Mouse (Mus musculus) kidney, postnatal 36 days (tissue): Measurements from ENCODE around the gene Gm20388.

Experiments
- DNase-seq, 2 experiments: peaks; one replicate each; pipeline ENCODE4 v3.0.0; 2021 to 2022; ENCODE audit warnings: mixed read lengths in 2 of 2

Gm20388 gene

DNA sequence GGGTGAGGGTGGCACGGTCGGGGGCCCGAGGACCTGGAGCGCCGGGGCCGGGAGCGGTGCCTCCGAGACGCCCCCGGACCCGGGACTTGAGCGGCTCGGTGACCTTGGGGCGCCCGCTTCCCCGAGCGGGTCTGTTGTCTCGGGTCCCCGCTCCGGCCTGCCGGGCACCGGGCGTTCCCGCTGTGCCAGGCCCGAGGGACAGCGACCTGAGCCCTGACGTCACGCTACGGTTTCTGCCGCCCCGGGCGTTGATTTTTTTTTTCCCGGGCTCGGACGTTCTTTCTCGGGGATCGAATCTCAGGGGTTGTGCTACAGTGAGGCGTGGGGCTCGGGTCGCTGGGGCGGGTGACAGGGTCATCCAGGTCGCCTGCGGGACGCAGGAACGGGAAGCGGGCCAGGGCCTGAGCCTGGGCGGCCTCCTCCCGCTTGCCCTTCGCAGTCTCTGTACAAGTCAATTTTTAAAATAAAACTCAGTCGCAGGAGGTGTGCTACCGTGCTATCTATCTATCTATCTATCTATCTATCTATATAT lies 757.8 kb downstream of the Gm20388 start, which contains the start of gene Emc8:
Gene Emc8 (minus strand): TSS at position 200 of the 532 bp plus-strand sequence.
- peak in 1 of 2 experiments; percentile 58 for DNase-seq

DNA sequence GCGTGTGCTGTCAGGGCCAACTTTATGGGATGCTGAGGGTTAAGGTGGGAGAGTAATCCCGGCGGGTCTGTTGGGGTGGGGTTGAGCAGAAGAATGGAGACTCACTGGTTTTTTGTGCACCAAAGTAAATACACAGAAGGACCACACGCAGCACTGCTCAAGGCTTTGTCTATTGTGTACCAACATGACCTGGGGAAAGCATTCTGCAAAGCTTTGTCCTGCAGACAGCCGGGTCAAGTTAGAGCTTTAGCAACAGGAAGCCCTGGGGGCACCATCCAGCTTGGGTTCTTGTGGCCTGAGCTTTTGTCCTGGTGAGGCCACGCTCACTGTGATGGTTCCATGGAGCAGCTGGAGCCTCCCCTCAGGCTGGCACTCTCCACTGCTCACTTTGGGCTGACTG lies 761.1 kb downstream of the Gm20388 start:
- DNase-seq = no peak

DNA sequence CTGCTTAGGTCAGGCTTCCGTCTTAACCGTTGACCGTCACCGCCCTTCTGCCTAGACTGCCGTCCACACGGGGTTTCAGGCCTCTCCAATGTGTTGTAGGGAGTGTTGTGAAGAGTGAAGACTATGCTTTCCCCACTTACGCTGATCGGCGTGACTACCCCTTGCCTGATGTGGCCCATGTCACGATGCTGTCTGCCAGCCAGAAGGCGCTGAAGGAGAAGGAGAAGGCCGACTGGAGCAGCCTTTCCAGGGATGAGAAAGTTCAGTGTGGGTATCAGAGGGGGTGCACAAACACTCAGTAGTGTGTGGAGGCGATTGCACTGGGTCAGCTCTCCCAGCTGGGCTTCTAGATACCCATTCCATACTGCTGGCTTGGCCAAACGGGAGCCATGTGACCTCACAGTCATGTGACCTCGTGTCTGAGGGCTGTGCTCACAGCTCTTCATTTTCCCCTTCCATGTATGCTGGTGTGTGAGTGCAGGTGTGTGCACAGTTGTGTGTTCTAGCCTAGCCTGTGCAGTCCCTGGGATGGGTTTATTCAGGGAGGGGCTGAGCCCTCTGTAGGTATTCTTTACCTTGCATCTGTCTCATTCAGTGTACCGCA lies 762.1 kb downstream of the Gm20388 start:
- DNase-seq = no peak

DNA sequence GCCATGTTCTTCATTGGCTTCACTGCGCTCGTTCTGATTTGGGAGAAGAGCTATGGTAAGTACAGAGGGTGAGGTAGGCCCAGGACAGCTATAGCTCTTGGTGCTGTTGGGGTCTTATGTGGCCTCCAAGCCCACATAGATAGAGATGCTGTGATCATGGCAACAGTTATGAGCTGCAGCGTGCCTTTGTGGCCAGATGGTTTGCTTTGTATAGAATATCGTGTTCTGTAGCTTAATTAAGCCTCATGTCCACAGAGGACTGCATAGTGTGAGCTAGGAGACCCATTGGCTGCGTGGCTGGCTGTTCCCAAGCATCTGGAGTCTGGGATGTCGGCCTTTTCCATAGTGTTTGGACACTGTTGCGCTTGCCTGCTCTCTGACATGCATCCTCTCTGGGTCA lies 762.7 kb downstream of the Gm20388 start:
- DNase-seq = no peak

DNA sequence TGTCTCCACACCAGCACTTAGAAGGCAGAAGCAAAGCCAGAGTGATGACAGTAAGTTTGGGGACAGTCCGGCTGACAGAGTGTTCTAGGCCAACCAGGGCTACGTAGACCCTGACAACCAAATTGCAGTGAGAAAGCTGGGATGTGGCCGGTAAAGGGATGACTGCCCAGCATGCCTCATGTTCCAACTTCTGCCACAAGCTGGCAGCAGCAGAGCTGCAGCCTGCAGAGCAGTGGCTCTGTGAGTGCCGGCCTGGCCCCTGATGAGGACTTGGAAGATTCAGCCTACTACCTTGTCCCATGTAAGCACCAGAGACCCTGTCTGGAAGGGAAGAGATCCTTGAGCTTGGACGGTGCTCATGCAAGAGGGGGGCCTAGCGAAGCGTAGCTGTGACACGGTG lies 765.1 kb downstream of the Gm20388 start:
- DNase-seq = peak in 1 of 2 experiments; percentile 26

DNA sequence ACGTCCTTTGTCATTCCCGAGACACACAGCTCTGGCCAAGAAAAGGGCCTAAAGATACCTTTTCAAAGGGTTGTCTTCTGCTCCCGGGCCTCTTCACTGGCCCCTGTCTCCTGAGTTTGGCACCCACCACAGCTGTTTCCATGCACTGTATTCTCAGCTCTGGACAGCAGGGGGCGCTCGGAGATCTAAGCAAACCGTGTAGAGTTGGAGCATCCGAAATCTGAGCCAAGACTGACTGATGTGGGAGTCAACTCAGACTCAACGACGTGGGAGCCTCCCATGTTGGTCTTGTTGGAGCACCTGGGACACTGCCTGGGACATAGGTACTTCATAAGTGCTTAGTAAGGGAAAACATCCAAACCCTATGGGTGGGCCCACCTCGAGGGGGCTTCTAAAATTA lies 767.8 kb downstream of the Gm20388 start:
- DNase-seq = peak; percentile 81 to 93

DNA sequence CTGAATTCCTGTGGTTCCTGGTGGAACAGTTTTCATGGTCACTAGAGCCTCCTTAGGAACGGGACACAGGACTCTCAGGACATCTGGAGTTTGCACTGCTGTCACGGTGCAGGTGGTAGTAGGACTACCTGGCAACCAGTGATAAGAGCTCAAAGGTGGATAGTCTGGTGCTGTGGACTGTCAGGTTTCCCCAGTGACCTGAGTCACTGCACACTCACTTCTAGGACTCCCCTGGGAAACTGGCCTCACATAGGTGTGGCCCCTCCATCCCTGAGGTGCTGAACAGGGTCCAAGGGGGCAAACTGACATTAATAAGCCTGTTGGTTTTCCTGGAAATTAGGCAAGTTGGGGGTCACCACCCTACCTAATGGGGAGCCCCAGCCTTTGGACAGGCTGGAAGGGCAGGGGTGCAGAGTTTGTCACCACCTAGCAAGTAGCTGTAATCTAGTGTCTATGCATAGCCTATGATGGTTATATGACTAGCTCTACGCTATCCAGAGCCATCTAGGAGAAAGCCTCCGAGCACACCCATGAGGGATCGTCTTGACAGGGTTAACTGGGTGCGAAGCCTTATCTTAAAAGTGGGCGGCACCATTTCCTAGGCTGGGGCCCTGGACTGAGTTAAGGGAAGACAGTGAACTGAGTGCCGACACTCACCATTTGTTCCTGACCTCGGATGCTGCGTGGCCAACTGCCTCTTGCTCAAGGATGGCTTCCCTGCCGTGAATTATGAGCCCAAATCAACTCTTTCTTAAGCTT lies 769.2 kb downstream of the Gm20388 start:
- no peak for DNase-seq

DNA sequence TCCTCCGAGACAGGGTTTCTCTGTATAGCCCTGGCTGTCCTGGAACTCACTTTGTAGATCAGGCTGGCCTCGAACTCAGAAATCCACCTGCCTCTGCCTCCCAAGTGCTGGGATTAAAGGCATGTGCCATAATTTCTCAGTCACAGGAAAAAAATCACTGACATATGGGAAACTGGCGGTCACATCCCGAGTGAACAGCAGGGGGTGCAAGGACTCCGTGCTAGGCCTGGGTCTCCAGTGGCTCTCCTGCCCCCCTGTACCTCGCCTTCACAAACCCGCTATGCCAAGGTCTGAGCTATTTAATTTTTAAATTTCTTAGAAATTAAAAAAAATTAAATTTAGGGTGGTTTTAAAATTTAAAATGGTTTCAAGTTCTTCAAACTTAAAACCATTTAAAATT lies 769.8 kb downstream of the Gm20388 start:
- peak in 1 of 2 experiments; percentile 82 for DNase-seq

DNA sequence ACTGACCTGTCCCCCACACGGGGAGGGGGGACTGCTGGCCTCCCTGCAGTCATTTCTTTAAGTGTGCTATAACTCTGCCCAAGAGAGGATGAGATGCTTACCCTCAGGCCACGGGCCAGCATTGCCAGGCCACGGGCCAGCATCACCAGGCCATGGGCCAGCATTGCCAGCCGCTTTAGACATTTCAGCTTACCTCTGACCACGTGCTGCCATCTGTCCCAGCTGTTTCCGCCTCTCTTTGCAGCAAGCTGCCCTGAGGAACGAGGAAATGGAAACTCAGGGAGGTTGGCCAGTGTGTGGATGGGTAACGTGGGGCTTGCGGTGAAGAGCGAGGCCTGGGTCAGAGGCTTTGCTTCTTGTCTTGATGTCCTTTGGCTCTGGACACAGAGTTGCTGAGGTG lies 770.5 kb downstream of the Gm20388 start:
- no peak for DNase-seq

DNA sequence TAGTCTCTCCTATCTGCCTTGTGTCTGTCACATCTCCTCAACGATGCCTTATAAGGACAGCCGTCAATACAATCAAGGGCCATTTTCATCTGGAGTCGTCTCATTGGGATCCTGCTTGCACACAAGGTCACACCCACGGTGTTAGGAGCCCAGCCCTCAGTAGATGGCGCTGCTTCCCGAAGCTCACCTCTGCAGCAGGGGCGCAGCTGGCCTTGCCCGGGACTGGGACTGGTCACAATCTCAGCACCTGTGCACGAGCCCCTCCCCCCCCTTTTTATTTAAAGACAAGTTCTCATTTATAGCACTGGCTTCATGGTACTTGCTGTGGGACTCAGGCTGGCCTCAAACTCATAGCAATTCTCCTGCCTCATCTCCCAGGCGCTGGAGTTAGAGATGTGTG lies 773.0 kb downstream of the Gm20388 start:
- DNase-seq = peak; percentile 79 to 92

DNA sequence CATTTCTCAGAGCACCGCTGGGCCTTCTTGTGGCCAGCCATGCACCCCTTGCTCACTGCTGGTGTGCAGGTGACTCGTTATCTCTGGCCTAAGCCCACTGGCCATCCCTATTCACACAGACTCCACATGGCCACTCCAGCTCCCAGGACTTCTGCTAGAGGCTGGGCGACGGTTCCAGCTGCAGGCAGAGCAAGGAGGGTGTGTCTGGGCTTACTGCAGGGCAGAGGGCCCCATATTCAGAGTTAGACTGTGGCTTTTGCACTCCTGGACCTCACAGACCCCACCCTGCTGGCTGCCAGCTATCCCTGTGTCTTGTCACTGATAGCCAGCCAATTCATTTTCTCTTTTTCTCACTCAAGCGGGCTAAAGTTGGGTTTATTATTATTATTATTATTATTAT lies 773.4 kb downstream of the Gm20388 start:
- no peak for DNase-seq

DNA sequence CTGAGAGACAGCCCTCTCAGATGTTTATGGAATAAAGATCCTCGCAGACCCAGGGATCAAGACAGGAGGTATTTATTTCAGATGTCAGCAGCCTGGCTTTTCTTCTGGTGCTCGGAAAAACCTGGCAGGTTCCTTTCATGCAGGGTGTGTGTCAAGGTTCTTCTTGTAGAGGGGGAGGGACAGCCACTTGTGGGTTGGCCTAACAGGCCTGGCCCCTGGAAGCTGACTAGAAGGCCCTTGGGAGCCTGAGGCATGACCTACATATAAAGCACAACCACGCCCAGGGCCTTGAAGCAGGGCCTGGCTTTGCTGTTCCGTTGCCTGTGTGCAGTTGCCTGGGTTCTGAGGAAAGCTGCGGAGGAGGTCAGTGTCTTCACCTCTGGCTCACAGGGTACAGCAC lies 774.5 kb downstream of the Gm20388 start:
- DNase-seq = no peak

DNA sequence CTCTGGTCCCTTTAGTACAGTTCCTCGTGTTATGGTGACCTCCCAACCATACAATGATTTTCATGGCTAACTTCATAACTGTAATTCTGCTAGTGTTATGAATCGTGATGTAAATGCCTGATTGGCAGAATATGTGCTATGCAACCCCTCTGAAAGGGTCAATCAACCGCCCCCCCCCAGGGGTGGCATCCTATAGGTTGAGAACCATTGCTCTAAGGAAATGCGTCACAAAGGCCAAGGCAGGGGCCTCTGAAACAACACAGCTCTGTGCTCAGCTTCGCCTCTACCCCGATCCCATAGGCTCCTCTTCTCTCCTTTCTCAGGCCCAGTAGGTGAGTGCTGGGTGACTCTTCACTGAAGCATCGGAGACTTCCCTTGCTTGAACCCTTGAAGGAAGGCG lies 775.0 kb downstream of the Gm20388 start:
- no peak for DNase-seq

DNA sequence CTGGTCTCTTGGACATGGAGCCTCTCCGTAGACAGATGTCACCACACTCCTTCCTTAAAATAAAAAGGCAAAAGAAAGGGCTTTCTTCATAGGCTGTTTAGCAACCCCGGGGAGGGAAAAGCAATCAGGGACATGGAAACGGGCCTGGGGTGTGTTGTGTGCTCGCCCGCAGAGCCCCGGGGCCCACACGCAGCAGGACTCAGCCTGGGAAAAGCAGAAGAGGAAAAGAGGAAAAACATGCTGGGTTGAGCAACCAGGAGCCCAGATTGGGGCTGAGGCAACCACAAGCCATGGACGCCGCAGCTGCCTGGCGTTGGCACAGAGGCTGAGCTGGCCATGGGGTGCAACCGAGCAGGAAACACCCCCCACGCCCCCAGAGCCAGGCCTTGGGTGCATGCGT lies 775.4 kb downstream of the Gm20388 start:
- no peak for DNase-seq

DNA sequence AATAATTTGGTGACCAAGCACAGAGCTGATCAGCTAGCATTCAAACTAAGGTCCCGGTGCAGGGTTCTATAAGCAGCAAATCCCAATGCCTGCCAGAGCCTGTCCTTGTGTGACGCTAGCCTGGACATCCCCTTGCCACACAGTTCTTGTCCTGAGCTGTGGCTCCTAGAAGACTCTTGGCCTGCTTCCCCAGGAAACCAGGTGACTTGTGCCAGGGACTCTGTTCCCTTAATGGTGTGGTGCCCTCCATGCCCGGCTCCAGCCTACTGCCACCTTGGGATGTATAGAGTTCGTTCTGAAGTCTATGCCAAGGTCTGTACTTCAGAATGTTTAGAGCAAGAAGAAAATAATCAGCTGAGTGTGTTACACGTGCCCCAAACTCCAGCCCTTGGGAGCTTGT lies 775.9 kb downstream of the Gm20388 start:
- DNase-seq = no peak

DNA sequence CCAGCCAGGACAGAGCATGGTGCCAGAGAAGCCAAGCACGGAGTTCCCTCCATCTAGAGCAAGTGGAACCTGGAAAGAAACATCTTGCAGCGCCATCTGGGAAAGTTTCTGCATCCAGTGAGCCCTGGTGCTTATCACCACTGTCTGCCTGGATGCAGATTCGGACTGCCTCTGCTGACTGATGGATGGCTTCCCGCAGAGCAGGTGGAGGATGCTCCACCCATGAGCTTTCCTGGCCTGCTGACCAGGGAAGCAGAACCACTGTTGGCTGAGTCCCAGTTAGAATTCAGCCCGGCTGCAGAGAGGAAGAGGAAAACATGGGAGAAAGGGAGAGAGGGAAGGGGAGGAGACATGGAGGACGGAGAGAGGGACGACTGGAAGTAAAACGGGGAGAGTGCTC lies 777.1 kb downstream of the Gm20388 start:
- peak; percentile 69 to 73 for DNase-seq

DNA sequence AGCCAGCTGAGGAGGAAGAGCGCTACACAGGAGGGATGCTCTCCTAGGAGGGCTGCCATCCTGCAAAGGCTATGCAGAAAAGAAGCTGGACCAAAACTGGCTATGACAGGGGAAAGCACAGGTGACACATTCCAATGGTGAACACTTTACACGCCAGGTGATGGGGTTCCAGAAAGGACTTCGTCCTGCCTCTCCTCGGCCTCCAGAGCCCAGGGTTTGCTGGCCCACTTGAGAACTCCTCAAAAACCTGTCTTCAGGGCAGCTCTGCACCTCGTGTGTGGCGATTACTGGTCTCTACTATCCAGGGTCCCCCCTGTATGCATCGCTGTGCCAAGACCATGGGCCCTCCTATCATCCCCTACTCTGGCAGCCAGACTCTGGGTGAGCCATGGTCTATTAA lies 777.9 kb downstream of the Gm20388 start:
- DNase-seq = no peak

DNA sequence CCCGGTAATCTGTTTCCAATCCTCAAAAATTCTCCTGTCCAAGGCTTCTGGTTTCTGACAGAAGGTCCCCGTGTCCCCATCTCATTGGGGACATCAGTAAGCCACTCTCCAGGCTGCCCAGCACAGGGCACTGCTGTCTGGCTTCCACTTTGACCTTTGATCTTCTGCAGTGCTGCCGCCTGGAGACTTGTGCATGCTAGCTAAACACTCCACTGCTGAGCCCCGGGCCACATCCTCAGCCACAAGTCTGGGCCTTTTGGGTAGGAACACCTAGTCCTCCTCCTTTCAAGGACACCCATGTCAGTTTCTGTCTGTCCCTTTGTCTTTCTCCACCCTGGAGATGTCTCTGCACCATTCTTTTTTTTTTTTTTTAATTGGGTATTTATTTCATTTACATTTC lies 782.3 kb downstream of the Gm20388 start:
- peak in 1 of 2 experiments; percentile 29 for DNase-seq

DNA sequence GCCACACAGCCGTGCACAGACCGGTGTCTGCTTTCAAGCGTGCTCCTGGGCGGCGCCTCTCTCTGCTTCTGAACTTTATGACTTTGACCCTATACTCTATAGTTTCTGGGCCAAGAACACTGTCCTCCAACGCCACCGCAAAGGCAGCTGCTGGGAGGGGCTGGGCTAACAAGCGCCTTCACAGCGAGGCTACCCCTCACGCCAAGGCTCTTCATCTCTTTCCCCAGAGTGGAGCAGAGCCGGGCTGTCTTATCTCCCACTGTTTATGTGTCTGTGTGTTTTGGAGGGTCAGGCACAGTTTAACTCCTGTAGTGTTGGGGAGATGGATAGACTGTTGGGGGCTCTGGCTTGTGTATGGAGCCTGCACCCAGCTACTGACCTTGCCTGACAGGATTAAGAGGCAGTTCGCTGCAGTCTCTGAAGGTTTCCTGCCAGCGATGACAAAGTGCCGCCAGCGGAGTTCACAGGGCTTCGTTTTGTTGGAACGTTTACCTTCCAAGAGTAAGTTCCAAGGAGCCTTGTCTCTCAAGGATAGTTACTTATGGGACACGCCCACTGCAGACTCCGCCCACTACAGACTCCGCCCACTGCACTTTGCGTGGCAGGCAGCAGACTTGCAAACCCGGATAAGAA lies 783.3 kb downstream of the Gm20388 start:
- DNase-seq = peak; percentile 55 to 74

DNA sequence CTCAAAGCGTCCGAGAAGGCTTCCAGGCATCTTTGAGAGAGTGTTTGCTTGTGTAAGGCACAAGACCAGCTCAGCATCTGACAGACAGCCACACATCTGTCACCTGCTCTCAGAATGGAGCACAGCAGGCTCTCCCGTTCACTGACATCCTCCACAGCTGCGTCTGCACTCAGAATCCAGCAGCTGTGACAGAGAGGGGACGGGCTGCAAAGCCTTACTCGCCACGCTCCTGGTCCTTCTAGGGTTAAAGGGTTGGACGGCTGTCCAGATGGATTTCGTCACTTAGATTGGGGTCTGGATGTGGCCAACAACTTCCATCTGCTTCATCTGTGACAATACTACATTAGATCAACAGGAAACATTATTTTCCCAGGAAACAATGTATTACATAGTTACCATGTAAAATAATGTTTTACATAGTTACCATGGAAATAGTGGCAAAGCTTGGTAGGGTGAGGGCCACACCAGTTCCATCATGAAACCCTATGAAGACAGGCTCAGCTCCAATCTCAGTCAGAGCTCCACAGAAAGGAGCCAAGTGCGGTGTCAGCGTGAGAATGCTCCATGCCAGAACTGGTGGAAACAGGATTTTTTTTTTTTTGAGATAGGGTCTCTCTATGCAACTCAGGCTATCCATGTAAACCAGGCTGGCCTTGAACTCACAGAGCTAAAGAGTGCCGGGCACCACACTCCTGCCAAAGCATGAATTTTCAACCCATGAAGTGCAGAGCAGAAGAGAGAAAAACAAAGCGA lies 785.9 kb downstream of the Gm20388 start:
- DNase-seq = no peak

DNA sequence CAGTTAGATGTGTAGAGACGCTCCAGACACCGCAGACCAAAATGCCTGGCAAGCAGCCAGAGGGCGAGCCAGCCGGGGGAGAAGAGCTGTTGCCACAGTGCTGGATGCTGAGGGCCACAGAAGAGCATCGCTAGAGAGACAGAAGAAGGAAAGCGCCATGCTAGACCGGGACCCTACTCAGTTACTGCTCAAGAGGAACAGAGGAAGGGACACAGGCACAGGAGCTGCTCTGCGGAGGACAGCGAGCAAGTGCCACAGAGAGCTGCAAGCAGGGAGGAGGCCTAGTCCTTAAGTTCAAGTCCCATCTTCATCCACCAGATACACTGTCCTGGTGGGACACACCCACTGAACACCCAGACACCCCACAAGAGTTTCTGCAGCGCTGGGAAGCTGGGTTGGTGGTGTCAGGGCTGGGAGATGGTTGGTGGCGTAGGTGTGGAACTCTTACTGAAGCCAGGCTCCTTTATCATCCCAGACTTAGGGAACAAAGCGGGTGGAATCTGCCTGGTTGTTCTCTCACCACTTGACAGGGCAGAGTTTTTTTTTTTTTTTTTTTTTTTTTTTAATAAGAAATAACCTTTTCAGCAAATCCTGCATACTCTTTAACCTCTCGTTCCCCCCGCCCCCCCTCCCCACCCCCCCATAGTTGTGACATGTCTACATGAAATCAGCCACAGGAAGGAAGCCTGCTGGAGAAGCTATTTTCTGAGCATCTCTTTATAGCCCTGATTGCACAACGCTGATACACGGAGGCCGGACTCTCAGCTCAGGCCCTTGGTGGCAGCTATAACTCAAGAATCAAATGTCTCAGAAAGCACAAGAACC lies 786.7 kb downstream of the Gm20388 start:
- DNase-seq = peak; percentile 46 to 70

DNA sequence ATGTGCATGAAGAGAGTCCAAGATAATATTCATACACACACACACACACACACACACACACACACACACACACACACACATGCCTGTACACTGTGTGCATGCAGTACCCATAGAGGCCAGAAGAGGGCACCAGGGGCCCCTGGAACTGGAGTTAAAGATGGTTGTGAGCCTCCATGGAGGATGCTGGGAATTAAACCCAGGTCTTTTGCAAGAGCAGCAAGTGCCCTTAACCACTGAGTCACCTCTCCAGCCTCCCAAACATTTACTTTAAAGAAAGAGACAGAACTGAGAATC lies 787.3 kb downstream of the Gm20388 start:
- peak in 1 of 2 experiments; percentile 59 for DNase-seq
